Mouse (Mus musculus) liver, postnatal 0 days (tissue): ENCODE results near the gene Dst.

Experiments used
- CTCF ChIP-seq: sonication (generic); IDR thresholded peaks from 2 replicates; pipeline ENCODE4 v1.5.1; 2016; ENCODE audit warnings: antibody characterized with exemption, low read depth
- EP300 ChIP-seq: IDR thresholded peaks from 2 replicates; pipeline ENCODE4 v1.6.1; 2016; ENCODE audit warnings: antibody characterized with exemption, low read depth, mild to moderate bottlenecking

DNA sequence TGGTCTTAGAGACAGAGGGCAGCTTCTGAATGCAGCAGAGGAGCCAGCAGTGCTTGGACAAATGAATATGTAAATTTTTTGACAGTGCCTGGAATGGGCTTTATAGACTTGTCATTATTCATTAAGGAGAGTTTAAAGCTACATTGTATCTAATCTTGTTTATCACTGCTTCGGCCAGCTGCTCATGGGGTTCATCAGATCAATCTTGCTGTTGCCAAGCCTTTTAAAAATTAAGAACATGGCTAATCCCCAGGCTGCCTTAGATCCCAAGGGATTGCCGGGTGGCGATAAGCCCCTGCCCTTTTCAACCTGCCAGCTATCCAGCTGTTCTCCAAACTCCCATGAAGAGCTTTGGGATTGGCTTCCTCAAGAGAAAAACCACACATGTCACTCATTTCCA lies 303.7 kb downstream of the Dst start:
- no peak for TF ChIP-seq CTCF
- TF ChIP-seq EP300 = no peak
